Mouse (Mus musculus) thymus, postnatal 4 days (tissue): ENCODE measurements around the gene Olfr695.
"Not testable (repeated sequence)": the region's sequence is repeated elsewhere in the genome, so short reads cannot be mapped to it uniquely, and the experiment has no call there.

Experiments
- DNase-seq: peaks from one replicate; pipeline ENCODE4 v3.0.0; 2021

Gene Olfr695

GRCm38 (mm10) chr7:106716296-106716695 lies at the start of gene Olfr695:
Gene Olfr695 (minus strand): TSS chr7:106716396.
- no peak for DNase-seq

GRCm38 (mm10) chr7:106761008-106761407 lies 44.8 kb upstream of the Olfr695 start:
- DNase-seq = not testable (repeated sequence)

- no peak for DNase-seq
These were observed 42.6 kb upstream of the Olfr695 start for GRCm38 (mm10) chr7:106758800-106759199.

DNA sequence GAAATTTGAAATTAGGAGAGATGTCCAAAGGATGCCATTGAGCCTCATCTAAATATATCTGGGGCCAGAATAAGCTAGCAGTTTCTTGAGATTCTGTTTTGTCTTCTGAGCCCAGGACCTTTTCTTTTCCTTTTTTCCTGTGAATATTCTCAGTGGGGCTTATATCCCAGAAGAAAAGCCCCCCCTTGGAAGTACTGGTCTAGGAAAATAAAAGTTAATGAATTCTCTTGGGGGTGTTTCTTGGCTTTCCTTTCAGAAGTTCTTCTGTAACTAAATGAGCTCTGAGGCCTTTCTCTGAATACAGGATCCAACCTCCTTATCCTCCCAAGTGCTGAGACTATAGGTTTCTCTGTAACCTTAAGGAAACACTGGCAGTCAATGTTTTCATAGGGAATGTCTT lies 39.1 kb upstream of the Olfr695 start, which contains the start of gene Olfr698:
Gene Olfr698 (minus strand): TSS at position 101 of the 400 bp plus-strand sequence.
- no peak for DNase-seq

GRCm38 (mm10) chr7:106745811-106746210 lies 29.6 kb upstream of the Olfr695 start:
- DNase-seq = no peak

DNA sequence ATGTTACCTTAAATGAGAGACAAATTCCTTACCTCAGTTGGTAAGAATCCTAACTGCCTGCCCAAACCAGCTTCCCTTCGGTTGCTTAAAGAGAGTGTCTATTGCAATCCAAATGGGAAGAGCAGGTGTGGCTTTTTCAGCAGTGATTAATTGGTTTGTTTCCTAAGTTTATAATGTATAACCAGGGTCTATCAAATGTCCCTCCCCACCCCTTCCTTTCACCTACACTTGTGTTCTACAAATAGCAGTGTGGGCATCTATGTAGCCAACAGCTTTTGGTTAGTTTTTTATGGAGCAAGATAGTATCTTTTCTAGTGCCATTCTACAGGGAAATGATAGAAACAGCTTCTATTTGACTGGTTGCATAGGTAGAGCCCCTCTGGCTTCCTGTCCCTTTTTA lies 26.1 kb upstream of the Olfr695 start, which contains the start of gene Olfr697:
Gene Olfr697 (minus strand): TSS at position 101 of the 400 bp plus-strand sequence.
- no peak for DNase-seq

GRCm38 (mm10) chr7:106737028-106737427 lies 20.8 kb upstream of the Olfr695 start:
- DNase-seq = no peak

- DNase-seq = no peak
These were observed 17.5 kb upstream of the Olfr695 start for GRCm38 (mm10) chr7:106733717-106734116.

DNA sequence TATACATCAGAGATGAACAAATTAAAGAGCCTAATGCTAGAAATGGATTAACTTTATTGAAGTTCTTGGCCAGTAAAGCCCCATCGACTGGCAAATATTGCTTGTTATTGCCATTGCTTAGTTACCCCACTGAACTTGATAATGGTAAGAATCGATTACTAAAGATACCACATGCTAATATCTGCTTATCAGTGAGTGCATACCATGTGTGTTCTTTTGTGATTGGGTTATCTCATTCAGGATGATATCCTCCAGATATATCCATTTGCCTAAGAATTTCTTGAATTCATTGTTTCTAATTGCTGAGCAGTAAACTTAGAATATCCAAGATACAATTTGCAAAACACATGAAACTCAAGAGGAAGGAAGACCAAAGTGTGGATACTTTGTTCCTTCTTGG lies 9.5 kb upstream of the Olfr695 start:
- not testable (repeated sequence) for DNase-seq

DNA sequence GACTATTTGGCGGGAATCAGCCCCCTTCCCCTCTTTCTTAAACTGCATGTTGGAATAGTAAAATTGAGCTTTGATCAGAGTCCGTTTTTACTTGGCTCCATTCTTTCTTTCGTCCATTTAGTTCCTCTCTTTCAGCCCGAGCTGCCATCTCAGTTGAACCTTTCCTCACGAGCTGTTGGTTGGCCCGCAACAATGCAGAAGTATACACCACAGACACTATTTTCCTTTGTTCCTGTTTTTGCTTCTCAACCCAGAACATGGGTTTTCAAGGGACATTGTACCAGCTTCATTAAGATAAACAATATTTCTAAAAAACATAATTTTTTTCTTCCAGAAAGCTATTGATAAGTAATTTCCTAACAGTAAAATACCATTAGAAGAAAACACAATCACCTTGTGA lies 4.7 kb downstream of the Olfr695 start:
- no peak for DNase-seq

DNA sequence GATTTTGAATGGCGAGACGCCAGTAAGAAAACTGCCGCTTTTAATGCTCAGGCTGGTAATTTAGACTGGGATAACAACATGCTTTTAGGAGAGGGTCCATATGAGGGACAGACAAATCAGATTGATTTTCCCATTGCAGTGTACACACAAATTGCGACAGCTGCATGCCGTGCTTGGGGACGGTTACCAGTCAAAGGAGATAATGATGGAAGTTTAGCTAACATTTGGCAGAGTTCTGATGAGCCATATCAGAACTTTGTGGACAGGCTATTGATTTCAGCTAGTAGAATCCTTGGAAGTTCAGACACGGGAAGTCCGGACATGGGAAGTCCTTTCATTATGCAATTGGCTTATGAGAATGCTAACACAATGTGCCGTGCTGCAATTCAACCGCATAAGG lies 8.5 kb downstream of the Olfr695 start:
- DNase-seq = not testable (repeated sequence)

DNA sequence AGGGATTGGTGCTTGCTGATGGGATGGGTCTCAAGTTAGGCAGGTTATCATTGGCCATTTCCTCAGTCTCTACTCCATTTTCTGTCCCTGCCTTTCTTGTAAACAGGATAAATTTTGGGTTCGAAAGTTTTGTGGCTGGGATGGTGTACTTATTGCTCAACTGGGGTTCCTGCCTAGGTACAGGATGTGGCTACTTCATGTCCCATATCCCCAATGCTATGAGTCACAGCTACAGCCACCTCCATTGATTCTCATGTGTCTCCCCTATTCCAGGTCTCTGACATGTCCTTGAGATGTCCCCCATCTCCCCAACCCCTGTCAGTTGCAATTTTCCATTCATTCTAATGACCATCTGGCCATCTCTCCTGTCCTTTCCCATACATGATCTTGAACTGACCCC lies 19.3 kb downstream of the Olfr695 start:
- DNase-seq = no peak

GRCm38 (mm10) chr7:106692976-106693375 lies 23.2 kb downstream of the Olfr695 start:
- no peak for DNase-seq

- no peak for DNase-seq
These were observed 24.5 kb downstream of the Olfr695 start, which contains the start of gene Olfr694 for GRCm38 (mm10) chr7:106691714-106692113. Gene Olfr694 (minus strand): TSS chr7:106691814.

GRCm38 (mm10) chr7:106685382-106685781 lies 30.8 kb downstream of the Olfr695 start:
- DNase-seq = no peak

- DNase-seq = no peak
These were observed 35.7 kb downstream of the Olfr695 start, which contains the start of gene Olfr693 for GRCm38 (mm10) chr7:106680484-106680883. Gene Olfr693 (minus strand): TSS chr7:106680584.
